Mouse (Mus musculus) embryonic fibroblast, embryonic 13.5 days (primary cell): Measurements from ENCODE around the gene Pmepa1.

Source experiments
- CTCF ChIP-seq: IDR thresholded peaks from 2 replicates; pipeline ENCODE4 v1.5.1; 2011; ENCODE audit warnings: mild to moderate bottlenecking, control low read depth, low read length, moderate library complexity, borderline replicate concordance; ENCODE audit not compliant: insufficient read depth
- POLR2A ChIP-seq: IDR thresholded peaks from 2 replicates; pipeline ENCODE4 v1.6.1; 2011; ENCODE audit warnings: low read depth, mild to moderate bottlenecking, control low read depth, low read length, moderate library complexity

DNA sequence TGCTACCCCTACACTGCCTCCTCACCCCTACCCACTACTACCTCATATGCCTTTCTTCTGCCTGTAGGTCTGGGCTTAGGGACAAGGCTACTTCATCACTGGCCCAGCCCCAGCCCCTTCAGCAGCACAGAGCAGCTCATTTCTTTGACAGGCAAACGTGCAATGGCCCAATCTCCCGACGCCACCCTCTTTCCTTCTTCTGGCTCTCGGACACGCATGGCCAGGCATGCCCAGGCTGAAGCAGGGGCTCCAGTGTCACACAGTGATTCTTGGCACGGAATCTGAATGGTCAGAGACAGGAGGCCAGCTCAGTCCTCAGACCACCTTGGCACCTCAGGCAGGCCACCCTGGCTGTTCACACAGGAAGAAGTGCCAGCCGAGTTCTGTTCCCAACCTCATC, 25.2 kb downstream of the Pmepa1 start:
- TF ChIP-seq CTCF: no peak
- no peak for TF ChIP-seq POLR2A
